Mouse (Mus musculus) heart, embryonic 12.5 days (tissue): ENCODE results near the gene Lpin2. TPM values are rescaled to one million over a fixed set of nuclear protein-coding genes. Genes with fewer than 3 reads are reported as not detected.

Experiments
- ATAC-seq: fragments of 200-750 bp; cut with Nextera tagmentation; 2 replicates; pipeline ENCODE4 v1.8.0; 2017; ENCODE audit warnings: moderate TSS enrichment, moderate library complexity; ENCODE audit not compliant: insufficient number of reproducible peaks, low FRiP score
- H3K27ac ChIP-seq: fragments of 300-500 bp; sonication (generic); 2 replicates; pipeline ENCODE4 v1.5.1; 2016; ENCODE audit warnings: mild to moderate bottlenecking, moderate library complexity; ENCODE audit not compliant: poor library complexity, severe bottlenecking
- H3K27me3 ChIP-seq: fragments of 300-500 bp; sonication (generic); replicated peaks from 2 replicates; pipeline ENCODE4 v1.6.1; 2016; ENCODE audit warnings: mild to moderate bottlenecking, moderate library complexity
- H3K36me3 ChIP-seq: fragments of 300-500 bp; sonication (generic); 2 replicates; pipeline ENCODE4 v1.6.1; 2016; ENCODE audit warnings: mild to moderate bottlenecking, moderate library complexity
- H3K4me1 ChIP-seq: fragments of 300-500 bp; sonication (generic); replicated peaks from 2 replicates; pipeline ENCODE4 v1.6.1; 2016; ENCODE audit warnings: mild to moderate bottlenecking
- H3K4me2 ChIP-seq: fragments of 300-500 bp; sonication (generic); 2 replicates; pipeline ENCODE4 v1.6.1; 2016; ENCODE audit warnings: mild to moderate bottlenecking, moderate library complexity
- H3K4me3 ChIP-seq: fragments of 300-500 bp; sonication (generic); 2 replicates; pipeline ENCODE4 v1.5.1; 2016; ENCODE audit warnings: mild to moderate bottlenecking
- H3K9ac ChIP-seq: fragments of 300-500 bp; sonication (generic); 2 replicates; pipeline ENCODE4 v1.6.1; 2016; ENCODE audit warnings: mild to moderate bottlenecking, moderate library complexity
- H3K9me3 ChIP-seq: fragments of 300-500 bp; sonication (generic); replicated peaks from 2 replicates; pipeline ENCODE4 v1.6.1; 2016; ENCODE audit warnings: mild to moderate bottlenecking, moderate library complexity
- WGBS: fragments of 180-500 bp; shearing (Covaris S2); methylation state at CpG from one replicate; pipeline ENCODE4 v1.1.7; 2016; 5-methylcytosine and 5-hydroxymethylcytosine counted together
- polyA plus RNA-seq: library from polyadenylated mRNA; unstranded; fragments of >200 nt; fragmentation: Nextera tagmentation; extraction: Ambion mirVana; gene quantifications from 2 replicates; pipeline ENCODE4 v1.2.1, GENCODE M21; 2016

Gene Lpin2
- polyA plus RNA-seq, 1 experiment from 2014 or later = 23.8 TPM

DNA sequence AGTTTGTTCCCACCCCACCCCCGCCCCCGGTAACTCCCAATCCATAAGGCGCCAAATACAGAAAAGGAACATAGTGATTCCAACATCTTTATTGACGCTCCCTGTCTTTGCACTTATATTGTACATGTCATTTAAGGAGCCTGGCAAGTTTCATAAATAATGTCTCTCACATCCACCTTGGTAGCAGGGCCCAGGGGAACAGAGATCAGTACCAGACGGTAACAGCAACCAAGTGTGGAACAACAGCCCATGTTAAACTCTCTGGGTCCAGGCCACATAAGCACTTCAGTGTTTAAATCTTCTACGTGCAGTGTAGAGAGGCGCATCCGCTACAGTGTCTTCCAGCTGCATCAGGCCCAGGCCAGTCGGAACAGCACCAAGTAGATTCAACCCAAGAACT is 69.7 kb downstream of the Lpin2 start:
- Histone ChIP-seq H3K27ac (peak overlapping the region; percentile 92), H3K9ac (no peak overlapping the region), H3K9me3 (no peaks in the 10 kb centered on the region), H3K36me3 (peaks cover 18% of the 10 kb centered on the region), H3K4me3 (no peak overlapping the region), H3K4me2 (no peak overlapping the region), H3K27me3 (no peaks in the 10 kb centered on the region), H3K4me1 (peaks cover 94% of the 10 kb centered on the region)
- WGBS = 87% methylated on average over 9 of the region's 9 CpGs
- ATAC-seq = no peak

GRCm38 (mm10) chr17:71253391-71253790 is 71.0 kb downstream of the Lpin2 start:
- Histone ChIP-seq H3K9me3 (no peaks in the 10 kb centered on the region), H3K36me3 (peaks cover 10% of the 10 kb centered on the region), H3K27me3 (no peaks in the 10 kb centered on the region), H3K9ac (no peak overlapping the region), H3K4me2 (no peak overlapping the region), H3K4me1 (peaks cover 83% of the 10 kb centered on the region), H3K4me3 (no peak overlapping the region), H3K27ac (peak overlapping the region; percentile 11; the same call in 1 of the 2 replicates)
- no peak for ATAC-seq
- WGBS = 82% methylated on average over 2 of the region's 2 CpGs

- H3K9ac ChIP-seq = no peak overlapping the region
- H3K27ac ChIP-seq = peak overlapping the region; percentile 27
- no peaks in the 10 kb centered on the region for H3K9me3 ChIP-seq
- H3K4me1 ChIP-seq = peaks cover 78% of the 10 kb centered on the region
- 53% methylated on average over 5 of the region's 5 CpGs for WGBS
- ATAC-seq = no peak
- H3K4me2 ChIP-seq = no peak overlapping the region
- H3K36me3 ChIP-seq = peaks cover 10% of the 10 kb centered on the region
- no peaks in the 10 kb centered on the region for H3K27me3 ChIP-seq
- no peak overlapping the region for H3K4me3 ChIP-seq
These were observed 71.7 kb downstream of the Lpin2 start for GRCm38 (mm10) chr17:71254106-71254505.

- no peak for ATAC-seq
- Histone ChIP-seq H3K27ac (no peak overlapping the region), H3K4me3 (no peak overlapping the region), H3K4me1 (peaks cover 71% of the 10 kb centered on the region), H3K4me2 (no peak overlapping the region), H3K27me3 (no peaks in the 10 kb centered on the region), H3K9ac (no peak overlapping the region), H3K36me3 (peaks cover 10% of the 10 kb centered on the region), H3K9me3 (no peaks in the 10 kb centered on the region)
- WGBS = 59% methylated on average over 6 of the region's 6 CpGs
These were observed 72.4 kb downstream of the Lpin2 start for GRCm38 (mm10) chr17:71254736-71255135.

DNA sequence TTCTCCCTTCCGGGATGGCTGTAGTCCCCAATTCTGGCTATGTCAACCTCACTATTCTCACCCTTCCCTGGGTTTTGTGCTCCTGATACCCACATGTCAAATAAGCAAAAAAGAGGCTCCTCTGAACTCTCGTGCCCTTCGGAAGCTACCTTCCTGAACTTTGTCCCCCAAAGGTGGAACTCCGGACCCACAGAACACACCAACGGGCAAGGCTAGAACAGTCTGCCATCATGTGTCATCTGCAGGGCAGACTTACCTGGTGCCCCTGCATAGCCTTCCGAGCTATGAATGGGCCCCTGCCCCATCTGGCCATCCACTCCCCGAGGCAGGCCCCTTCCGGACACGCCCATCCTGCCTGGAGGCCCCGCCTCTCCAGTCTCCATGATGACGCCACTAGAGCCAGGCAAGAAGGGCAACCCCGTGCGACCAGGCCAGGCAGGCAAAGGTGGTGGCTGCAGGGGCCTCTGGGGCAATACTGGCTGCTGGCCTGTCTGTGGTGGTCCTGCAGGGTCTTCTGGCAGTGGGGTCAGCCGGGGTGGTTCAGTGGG is 73.8 kb downstream of the Lpin2 start:
- peak; percentile 46 for ATAC-seq
- H3K36me3 ChIP-seq = peaks cover 10% of the 10 kb centered on the region; the same call in 1 of the 2 replicates
- no peaks in the 10 kb centered on the region for H3K9me3 ChIP-seq
- H3K4me1 ChIP-seq = peaks cover 57% of the 10 kb centered on the region
- no peak overlapping the region for H3K4me3 ChIP-seq
- no peak overlapping the region for H3K4me2 ChIP-seq
- no peak overlapping the region for H3K27ac ChIP-seq
- H3K27me3 ChIP-seq = no peaks in the 10 kb centered on the region
- WGBS = 73% methylated on average over 14 of the region's 14 CpGs
- no peak overlapping the region for H3K9ac ChIP-seq

DNA sequence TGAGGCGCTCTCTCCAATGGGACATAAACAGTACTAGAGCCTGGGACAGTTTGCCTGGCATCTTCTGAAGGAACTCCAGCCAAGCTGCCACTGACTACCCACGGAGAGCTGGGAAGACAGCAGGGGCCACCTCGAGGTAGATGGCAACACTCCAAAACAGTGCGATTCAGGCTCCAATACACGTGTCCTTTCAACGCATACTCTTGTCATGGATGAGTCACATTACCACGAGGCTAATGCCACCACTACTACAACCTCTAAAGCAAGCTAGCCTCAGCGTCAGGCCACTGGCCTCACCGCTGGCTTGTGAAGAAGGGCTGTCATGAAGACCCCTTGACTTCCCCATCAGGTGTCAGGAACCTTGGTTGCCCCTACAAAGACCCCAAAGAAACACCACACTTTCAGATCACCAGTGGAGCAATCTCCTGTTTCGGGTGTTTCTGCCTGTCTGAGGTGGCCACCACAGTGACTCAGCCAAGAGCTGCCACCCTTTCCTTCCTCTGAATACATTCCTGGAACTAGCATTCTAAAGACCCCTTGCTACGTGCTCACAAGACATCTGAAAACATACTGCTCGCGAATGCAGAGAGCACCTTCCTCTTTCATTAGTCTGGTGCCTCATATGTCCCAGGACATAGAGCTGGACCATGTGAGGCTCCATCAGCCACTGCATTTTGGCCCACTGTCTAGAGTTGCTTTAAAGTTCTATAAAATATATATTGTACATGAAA is 74.6 kb downstream of the Lpin2 start:
- no peak overlapping the region for H3K9ac ChIP-seq
- H3K36me3 ChIP-seq = peaks cover 9% of the 10 kb centered on the region; the same call in 1 of the 2 replicates
- no peak overlapping the region for H3K4me3 ChIP-seq
- no peak overlapping the region for H3K27ac ChIP-seq
- H3K4me1 ChIP-seq = peaks cover 49% of the 10 kb centered on the region
- H3K4me2 ChIP-seq = no peak overlapping the region
- no peaks in the 10 kb centered on the region for H3K9me3 ChIP-seq
- no peaks in the 10 kb centered on the region for H3K27me3 ChIP-seq
- 72% methylated on average over 13 of the region's 13 CpGs for WGBS
- ATAC-seq = no peak

- H3K27me3 ChIP-seq = no peaks in the 10 kb centered on the region
- no peak overlapping the region for H3K4me3 ChIP-seq
- no peak overlapping the region for H3K4me2 ChIP-seq
- H3K9ac ChIP-seq = 0 out of 2 replicates have a peak overlapping the region, but pooled peaks have one; percentile 10
- no peaks in the 10 kb centered on the region for H3K9me3 ChIP-seq
- 69% methylated on average over 11 of the region's 11 CpGs for WGBS
- H3K4me1 ChIP-seq = peaks cover 29% of the 10 kb centered on the region
- no peak overlapping the region for H3K27ac ChIP-seq
- 0 out of 2 replicates have a peak, but pooled peaks cover 6% of the 10 kb centered on the region for H3K36me3 ChIP-seq
- ATAC-seq = peak; percentile 76; the same call in 1 of the 2 replicates
These were observed 77.4 kb downstream of the Lpin2 start for GRCm38 (mm10) chr17:71259727-71260126.

- Histone ChIP-seq H3K27me3 (no peaks in the 10 kb centered on the region), H3K36me3 (0 out of 2 replicates have a peak, but pooled peaks cover 6% of the 10 kb centered on the region), H3K4me3 (no peak overlapping the region), H3K27ac (no peak overlapping the region), H3K9ac (no peak overlapping the region), H3K4me1 (peaks cover 32% of the 10 kb centered on the region), H3K9me3 (no peaks in the 10 kb centered on the region), H3K4me2 (no peak overlapping the region)
- ATAC-seq = no peak
- 44% methylated on average over 3 of the region's 3 CpGs for WGBS
These were observed 78.3 kb downstream of the Lpin2 start for GRCm38 (mm10) chr17:71260658-71261057.

- H3K4me2 ChIP-seq = no peak overlapping the region
- no peak overlapping the region for H3K4me3 ChIP-seq
- H3K9me3 ChIP-seq = no peaks in the 10 kb centered on the region
- 78% methylated on average over 6 of the region's 6 CpGs for WGBS
- no peak overlapping the region for H3K27ac ChIP-seq
- no peak for ATAC-seq
- peaks cover 37% of the 10 kb centered on the region for H3K4me1 ChIP-seq
- no peaks in the 10 kb centered on the region for H3K27me3 ChIP-seq
- no peaks in the 10 kb centered on the region for H3K36me3 ChIP-seq
- no peak overlapping the region for H3K9ac ChIP-seq
These were observed 80.8 kb downstream of the Lpin2 start for GRCm38 (mm10) chr17:71263136-71263535.

- Histone ChIP-seq H3K4me3 (no peak overlapping the region), H3K27ac (peak overlapping the region; percentile 55), H3K9me3 (no peaks in the 10 kb centered on the region), H3K36me3 (no peaks in the 10 kb centered on the region), H3K4me2 (0 out of 2 replicates have a peak overlapping the region, but pooled peaks have one; percentile 6), H3K4me1 (peaks cover 48% of the 10 kb centered on the region), H3K27me3 (no peaks in the 10 kb centered on the region), H3K9ac (no peak overlapping the region)
- 11% methylated on average over 4 of the region's 4 CpGs for WGBS
- no peak; the same call in 1 of the 2 replicates for ATAC-seq
These were observed 82.4 kb downstream of the Lpin2 start for GRCm38 (mm10) chr17:71264739-71265138.

DNA sequence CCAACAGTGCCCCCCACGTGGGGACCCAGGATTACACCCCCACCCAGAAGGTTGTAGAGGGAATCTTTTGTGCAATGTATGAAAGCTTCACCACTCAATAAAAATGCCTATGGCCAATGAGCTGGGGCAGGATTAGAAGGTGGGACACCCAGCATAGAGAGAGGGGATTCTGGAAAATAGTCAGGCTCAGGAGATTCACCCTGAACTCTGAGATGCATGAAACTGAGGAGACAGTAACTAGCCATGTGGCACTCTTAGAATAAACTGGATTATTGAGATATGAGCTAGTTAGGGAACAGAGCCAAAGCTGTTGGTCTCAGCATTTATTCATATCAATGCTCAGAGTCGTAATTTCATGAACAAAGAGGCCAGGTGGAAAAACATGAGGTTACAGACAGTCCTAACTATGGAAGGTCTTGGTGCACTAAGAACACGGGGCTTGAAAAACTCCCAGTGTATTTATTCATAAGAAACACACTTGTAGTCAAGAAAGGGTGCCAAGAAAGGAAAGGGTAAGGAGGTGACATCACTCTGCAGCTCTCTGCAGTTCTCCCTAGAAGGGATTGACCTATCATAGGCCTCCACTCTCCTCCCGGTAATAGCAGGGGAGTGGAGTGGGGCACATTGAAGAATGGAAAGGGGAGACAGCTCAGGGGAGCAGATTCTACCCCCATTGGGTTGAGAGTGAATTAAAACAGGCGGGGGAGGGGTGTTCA is 83.1 kb downstream of the Lpin2 start:
- 60% methylated on average over 5 of the region's 5 CpGs for WGBS
- Histone ChIP-seq H3K9ac (no peak overlapping the region), H3K4me3 (no peak overlapping the region), H3K4me2 (no peak overlapping the region), H3K36me3 (no peaks in the 10 kb centered on the region), H3K27me3 (no peaks in the 10 kb centered on the region), H3K4me1 (peaks cover 53% of the 10 kb centered on the region), H3K9me3 (no peaks in the 10 kb centered on the region), H3K27ac (no peak overlapping the region; the same call in 1 of the 2 replicates)
- ATAC-seq = no peak
